Mouse (Mus musculus): ENCODE results near the gene Casp6.
A peak's percentile ranks its signal among the peaks of the same experiment; 100 is the strongest.

Casp6 gene

GRCm38 (mm10) chr3:129923581-129923980 is 22.4 kb downstream of the Casp6 start:
- DNase-seq = no peak

- DNase-seq = no peak
Observed at GRCm38 (mm10) chr3:129925861-129926260, 24.6 kb downstream of the Casp6 start.

GRCm38 (mm10) chr3:129930213-129930778 is 29.1 kb downstream of the Casp6 start:
- DNase-seq = no peak

- peak; percentile 26 for DNase-seq
Observed at GRCm38 (mm10) chr3:129932443-129932842, 31.2 kb downstream of the Casp6 start.

- no peak for DNase-seq
Observed at GRCm38 (mm10) chr3:129936561-129936960, 35.3 kb downstream of the Casp6 start.

- DNase-seq = peak; percentile 16
Observed at GRCm38 (mm10) chr3:129937848-129938247, 36.6 kb downstream of the Casp6 start.

GRCm38 (mm10) chr3:129939058-129939457 is 37.8 kb downstream of the Casp6 start:
- DNase-seq = no peak

GRCm38 (mm10) chr3:129940780-129941179 is 39.6 kb downstream of the Casp6 start:
- no peak for DNase-seq

GRCm38 (mm10) chr3:129941291-129941690 is 40.1 kb downstream of the Casp6 start:
- no peak for DNase-seq

GRCm38 (mm10) chr3:129943813-129944212 is 42.6 kb downstream of the Casp6 start:
- DNase-seq = no peak

GRCm38 (mm10) chr3:129946217-129946914 is 45.1 kb downstream of the Casp6 start:
- no peak for DNase-seq

- DNase-seq = no peak
Observed at GRCm38 (mm10) chr3:129948359-129948758, 47.1 kb downstream of the Casp6 start.

- DNase-seq = no peak
Observed at GRCm38 (mm10) chr3:129949158-129949773, 48.0 kb downstream of the Casp6 start.

GRCm38 (mm10) chr3:129953296-129953695 is 52.1 kb downstream of the Casp6 start:
- no peak for DNase-seq

GRCm38 (mm10) chr3:129962533-129962932 is 61.3 kb downstream of the Casp6 start:
- no peak for DNase-seq
